Mouse (Mus musculus): Measurements from ENCODE around the gene Ankrd63. TPM values are rescaled to one million over a fixed set of nuclear protein-coding genes. Genes with fewer than 3 reads are reported as not detected.

Ankrd63 gene
- total and polyA plus RNA-seq, 3 experiments = 0.08 to 0.53 TPM; not detected in 1

- Histone ChIP-seq H3K4me3 (ENCODE audit: control insufficient read depth in 1 of 2, insufficient read depth in 1 of 2, low read depth in 2 of 2, low read length in 2 of 2) (no peak overlapping the region), H3K4me1 (ENCODE audit: control insufficient read depth in 1 of 2, insufficient read depth in 2 of 2, low read length in 2 of 2) (peaks cover 0 to 5% of the 10 kb centered on the region in 2 experiments; a peak in 1 of 4 replicates), H3K27me3 (ENCODE audit: control insufficient read depth in 1 of 2, insufficient read depth in 2 of 2, low read length in 2 of 2) (peaks cover 0 to 7% of the 10 kb centered on the region in 2 experiments; a peak in 1 of 4 replicates), H3K36me3 (ENCODE audit: control insufficient read depth in 1 of 2, insufficient read depth in 2 of 2, low read length in 2 of 2) (no peaks in the 10 kb centered on the region; a peak in 1 of 4 replicates), H3K79me2 (ENCODE audit: control insufficient read depth, insufficient read depth, low read length, poor library complexity) (no peaks in the 10 kb centered on the region; the same call in 1 of the 2 replicates), H3K27ac (ENCODE audit: control insufficient read depth, low read depth, low read length) (no peak overlapping the region), H3K9me3 (replicated peaks; ENCODE audit: insufficient read depth, low read length) (no peaks in the 10 kb centered on the region), H3K9ac (ENCODE audit: control insufficient read depth, low read depth, low read length, poor library complexity, severe bottlenecking) (no peak overlapping the region)
- DNase-seq (ENCODE audit: low read depth, low spot score) = no peak
- TF ChIP-seq MAZ (IDR thresholded peaks at IDR 0.05; ENCODE audit: low read depth, low read length) (no peak), ELF1 (IDR thresholded peaks at IDR 0.05; ENCODE audit: low read depth, low read length) (no peak), MEF2A (IDR thresholded peaks at IDR 0.05; ENCODE audit: extremely low read depth, insufficient replicate concordance, low read depth, low read length, poor library complexity, severe bottlenecking) (no peak), UBTF (IDR thresholded peaks at IDR 0.05; ENCODE audit: borderline replicate concordance, insufficient read depth, low read depth, low read length) (no peak), NELFE (IDR thresholded peaks at IDR 0.05; ENCODE audit: low read depth, low read length) (no peak), BHLHE40 (IDR thresholded peaks at IDR 0.05; ENCODE audit: borderline replicate concordance, low read depth, low read length) (no peak), CTCF (IDR thresholded peaks at IDR 0.05 in 2 of 3, conservative IDR thresholded peaks at IDR 0.05 in 1 of 3; ENCODE audit: control insufficient read depth in 1 of 3, insufficient read depth in 1 of 3, low read depth in 2 of 3, low read length in 3 of 3, poor library complexity in 1 of 3, severe bottlenecking in 1 of 3) (no peak), NRF1 (IDR thresholded peaks at IDR 0.05; ENCODE audit: insufficient read depth, low read depth, low read length, poor library complexity, severe bottlenecking) (no peak), ETS1 (IDR thresholded peaks at IDR 0.05; ENCODE audit: low read depth, low read length) (no peak), SMC3 (IDR thresholded peaks at IDR 0.05; ENCODE audit: low read depth, low read length) (no peak)
Observed at GRCm38 (mm10) chr2:118706436-118706835, 2.7 kb upstream of the Ankrd63 start.

- no peaks in the 10 kb centered on the region; the same call in 1 of the 2 replicates for H3K79me2 ChIP-seq (ENCODE audit: control insufficient read depth, insufficient read depth, low read length, poor library complexity)
- peak overlapping the region; percentile 56 to 59 for H3K4me3 ChIP-seq (ENCODE audit: control insufficient read depth in 1 of 2, insufficient read depth in 1 of 2, low read depth in 2 of 2, low read length in 2 of 2)
- TF ChIP-seq MAX (IDR thresholded peaks at IDR 0.05; ENCODE audit: low read length) = 0 out of 2 replicates have a peak, but pooled peaks have one; percentile 19
- no peak for TF ChIP-seq HCFC1 (IDR thresholded peaks at IDR 0.05; ENCODE audit: low read depth, low read length)
- peak; percentile 4; the same call in 1 of the 2 replicates for TF ChIP-seq RAD21 (IDR thresholded peaks at IDR 0.05; ENCODE audit: low read depth, low read length)
- TF ChIP-seq USF2 (IDR thresholded peaks at IDR 0.05; ENCODE audit: borderline replicate concordance in 1 of 2, insufficient read depth in 1 of 2, low read depth in 1 of 2, low read length in 2 of 2) = no peak
- no peak for TF ChIP-seq POLR2AphosphoS5 (IDR thresholded peaks at IDR 0.05; ENCODE audit: borderline replicate concordance, low read depth, low read length)
- TF ChIP-seq MYB (IDR thresholded peaks at IDR 0.05; ENCODE audit: low read depth, low read length) = no peak
- TF ChIP-seq JUND (IDR thresholded peaks at IDR 0.05; ENCODE audit: low read depth, low read length) = no peak
- peak in 2 of 3 experiments; percentile 33 to 60; a peak in 5 of 6 replicates for TF ChIP-seq CTCF (IDR thresholded peaks at IDR 0.05 in 2 of 3, conservative IDR thresholded peaks at IDR 0.05 in 1 of 3; ENCODE audit: control insufficient read depth in 1 of 3, insufficient read depth in 1 of 3, low read depth in 2 of 3, low read length in 3 of 3, poor library complexity in 1 of 3, severe bottlenecking in 1 of 3)
- peak; percentile 50 for TF ChIP-seq SMC3 (IDR thresholded peaks at IDR 0.05; ENCODE audit: low read depth, low read length)
- DNase-seq (ENCODE audit: low read depth, low spot score) = peak; percentile 54
- H3K36me3 ChIP-seq (ENCODE audit: control insufficient read depth in 1 of 2, insufficient read depth in 2 of 2, low read length in 2 of 2) = peaks cover 0 to 2% of the 10 kb centered on the region in 2 experiments; a peak in 2 of 4 replicates
- H3K27me3 ChIP-seq (ENCODE audit: control insufficient read depth in 1 of 2, insufficient read depth in 2 of 2, low read length in 2 of 2) = peaks cover 0 to 7% of the 10 kb centered on the region in 2 experiments; a peak in 1 of 4 replicates
- peak overlapping the region; percentile 52 for H3K9ac ChIP-seq (ENCODE audit: control insufficient read depth, low read depth, low read length, poor library complexity, severe bottlenecking)
- H3K9me3 ChIP-seq (replicated peaks; ENCODE audit: insufficient read depth, low read length) = no peaks in the 10 kb centered on the region
- H3K27ac ChIP-seq (ENCODE audit: control insufficient read depth, low read depth, low read length) = no peak overlapping the region
- peaks cover 0 to 14% of the 10 kb centered on the region in 2 experiments; a peak in 2 of 4 replicates for H3K4me1 ChIP-seq (ENCODE audit: control insufficient read depth in 1 of 2, insufficient read depth in 2 of 2, low read length in 2 of 2)
Observed at GRCm38 (mm10) chr2:118702883-118703761, 641 bp downstream of the Ankrd63 start.
